Mouse (Mus musculus) large intestine, adult 2 months (tissue): ENCODE measurements around the gene Creb3. TPM values are rescaled to one million over a fixed set of nuclear protein-coding genes. Genes with fewer than 3 reads are reported as not detected.

Experiments
- DNase-seq: peaks from one replicate; pipeline ENCODE4 v3.0.0-alpha.2; 2012; ENCODE audit warnings: low read depth, low spot score
- WGBS: fragments of 180-500 bp; shearing (Covaris S2); methylation state at CpG from one replicate; pipeline ENCODE4 v1.1.7; 2018; 5-methylcytosine and 5-hydroxymethylcytosine counted together
- polyA plus RNA-seq: library from polyadenylated mRNA; depleted of rRNA; stranded (reverse); fragments of >200 nt; gene quantifications from 2 replicates; pipeline ENCODE4 v1.2.3, GENCODE M21; 2012; rRNA removed

Creb3 gene
- polyA plus RNA-seq, 1 experiment, result 66.0 TPM

DNA sequence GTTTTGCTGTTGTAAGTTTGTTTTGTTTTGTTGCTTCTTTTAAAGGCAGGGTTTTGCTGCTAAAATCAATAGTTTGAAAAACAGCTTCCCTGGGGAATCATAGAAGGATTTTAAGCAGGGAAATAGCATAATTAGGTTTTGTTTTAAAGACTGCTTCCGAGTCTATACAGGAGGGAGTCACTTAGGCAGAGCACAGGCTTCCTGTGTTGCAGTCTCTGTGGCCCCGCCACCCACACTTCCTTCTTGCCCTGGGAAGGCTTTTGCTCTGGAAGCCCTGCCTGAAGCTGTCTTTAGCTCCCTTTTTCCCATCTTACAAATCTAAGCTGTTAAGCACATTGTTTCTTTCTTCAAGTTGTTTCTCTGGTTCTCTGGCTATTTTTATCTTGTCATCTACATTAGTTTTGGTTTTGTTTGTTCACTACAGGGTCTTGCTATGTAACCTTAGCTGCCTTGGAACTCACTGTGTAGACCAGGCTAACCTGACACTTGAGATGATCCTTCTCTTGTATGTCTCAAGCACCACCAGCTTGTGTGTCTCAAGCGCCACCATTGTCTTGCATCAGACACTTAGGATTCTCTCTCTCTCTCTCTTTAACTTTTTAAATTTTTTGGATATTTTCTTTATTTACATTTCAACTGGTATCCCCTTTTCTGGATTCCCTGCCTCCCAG is 51.1 kb downstream of the Creb3 start:
- DNase-seq, result no peak
- WGBS, result 60% methylated on average over 3 of the region's 3 CpGs

Other genes starting within 250 kb of the Creb3 start
- 7.4 and 7.6 TPM in 2 replicates for gene Rusc2, start 180.4 kb upstream of the Creb3 start, polyA plus RNA-seq
- gene Fam166b, start 133.2 kb upstream of the Creb3 start, polyA plus RNA-seq, result 0.08 and 0.14 TPM in 2 replicates
- 49.2 and 55.0 TPM in 2 replicates for gene Tesk1, start 120.4 kb upstream of the Creb3 start, polyA plus RNA-seq
- gene Cd72, start 107.7 kb upstream of the Creb3 start, polyA plus RNA-seq, result 14.6 and 14.9 TPM in 2 replicates
- 1.7 and 1.8 TPM in 2 replicates for gene Sit1, start 78.6 kb upstream of the Creb3 start, polyA plus RNA-seq
- 187 and 232 TPM in 2 replicates for gene Ccdc107, start 69.4 kb upstream of the Creb3 start, polyA plus RNA-seq
- gene Arhgef39, start 62.6 kb upstream of the Creb3 start, polyA plus RNA-seq, result 66.9 and 81.0 TPM in 2 replicates
- gene Car9, start 55.4 kb upstream of the Creb3 start, polyA plus RNA-seq, result 50.4 and 64.5 TPM in 2 replicates
- 118 and 122 TPM in 2 replicates for gene Tpm2, start 38.6 kb upstream of the Creb3 start, polyA plus RNA-seq
- 48.4 and 72.5 TPM in 2 replicates for gene Tln1, start 359 bp downstream of the Creb3 start, polyA plus RNA-seq
- gene Rgp1, start 16.4 kb downstream of the Creb3 start, polyA plus RNA-seq, result 25.9 and 45.4 TPM in 2 replicates
- 6.3 and 10.3 TPM in 2 replicates for gene Gba2, start 16.5 kb downstream of the Creb3 start, polyA plus RNA-seq
- not detected in 2 replicates for gene Msmp, start 22.2 kb downstream of the Creb3 start, polyA plus RNA-seq
- gene Npr2, start 69.6 kb downstream of the Creb3 start, polyA plus RNA-seq, result 7.3 and 9.0 TPM in 2 replicates
- gene Spag8, start 91.3 kb downstream of the Creb3 start, polyA plus RNA-seq, result 0.38 and 0.81 TPM in 2 replicates
- gene Hint2, start 94.1 kb downstream of the Creb3 start, polyA plus RNA-seq, result 80.6 and 90.2 TPM in 2 replicates
- gene Tmem8b, start 106.6 kb downstream of the Creb3 start, polyA plus RNA-seq, result 2.0 and 2.3 TPM in 2 replicates
- gene Fam221b, start 106.8 kb downstream of the Creb3 start, polyA plus RNA-seq, result 0.02 and 0.07 TPM in 2 replicates
- not detected in 2 replicates for gene Olfr70, start 138.5 kb downstream of the Creb3 start, polyA plus RNA-seq
- gene Olfr71, start 147.9 kb downstream of the Creb3 start, polyA plus RNA-seq, result not detected in 2 replicates
- gene Hrct1, start 164.9 kb downstream of the Creb3 start, polyA plus RNA-seq, result 1.9 and 2.3 TPM in 2 replicates
- gene Spaar, start 167.7 kb downstream of the Creb3 start, polyA plus RNA-seq, result 0.68 and 1.5 TPM in 2 replicates
- gene Olfr159, start 208.7 kb downstream of the Creb3 start, polyA plus RNA-seq, result not detected in 2 replicates